Mouse (Mus musculus) Muller cell, postnatal 12 days (primary cell): ENCODE results near the gene Smg9.

Experiments
- DNase-seq: peaks from one replicate; pipeline ENCODE4 v3.0.0-alpha.2; 2015; ENCODE audit errors: inconsistent ontology term

The Smg9 gene

GRCm38 (mm10) chr7:24406528-24407344 lies 7.3 kb downstream of the Smg9 start:
- DNase-seq = peak; percentile 74

DNA sequence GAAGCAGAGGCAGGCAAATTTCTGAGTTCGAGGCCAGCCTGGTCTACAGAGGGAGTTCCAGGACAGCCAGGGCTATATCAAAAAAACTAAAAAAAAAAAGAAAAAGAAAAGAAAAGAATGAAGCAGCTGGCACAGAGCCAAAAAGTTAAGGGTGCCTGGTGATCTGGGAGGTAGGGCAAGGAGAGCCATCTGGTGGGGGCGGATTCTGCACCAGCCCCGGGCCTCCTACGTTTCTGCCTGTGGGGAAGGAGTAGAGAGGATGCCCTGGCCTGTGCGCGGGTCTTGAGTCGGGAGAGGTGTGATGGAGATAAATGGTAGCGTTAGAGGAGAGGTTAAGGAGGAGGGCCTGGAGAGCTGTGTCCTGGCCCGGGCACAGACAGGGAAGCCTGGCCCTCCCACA lies 8.8 kb downstream of the Smg9 start:
- no peak for DNase-seq

DNA sequence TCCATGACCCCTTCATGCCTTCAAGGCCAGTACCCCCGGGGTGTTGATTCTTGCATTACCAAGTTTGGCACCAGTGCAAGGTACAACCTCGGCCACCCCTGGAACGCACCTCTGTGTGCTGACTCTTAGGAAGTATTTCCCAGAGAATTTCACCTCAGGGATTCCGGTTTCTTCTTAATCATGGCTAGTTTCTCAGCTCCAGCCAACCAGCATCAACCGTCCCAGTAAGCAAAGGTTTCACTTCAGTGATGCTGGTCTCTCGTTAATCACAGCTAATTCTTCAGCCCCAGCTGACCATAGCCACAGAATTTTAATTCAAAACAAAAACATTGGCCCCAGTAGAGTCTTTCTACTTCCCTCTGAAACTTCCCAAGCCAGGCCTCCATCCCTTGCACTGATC lies 10.7 kb downstream of the Smg9 start:
- DNase-seq = no peak

GRCm38 (mm10) chr7:24410831-24411230 lies 11.4 kb downstream of the Smg9 start:
- DNase-seq = no peak

- no peak for DNase-seq
Measured at GRCm38 (mm10) chr7:24413630-24414029, 14.2 kb downstream of the Smg9 start.

- DNase-seq = no peak
Measured at GRCm38 (mm10) chr7:24415261-24415660, 15.8 kb downstream of the Smg9 start.

DNA sequence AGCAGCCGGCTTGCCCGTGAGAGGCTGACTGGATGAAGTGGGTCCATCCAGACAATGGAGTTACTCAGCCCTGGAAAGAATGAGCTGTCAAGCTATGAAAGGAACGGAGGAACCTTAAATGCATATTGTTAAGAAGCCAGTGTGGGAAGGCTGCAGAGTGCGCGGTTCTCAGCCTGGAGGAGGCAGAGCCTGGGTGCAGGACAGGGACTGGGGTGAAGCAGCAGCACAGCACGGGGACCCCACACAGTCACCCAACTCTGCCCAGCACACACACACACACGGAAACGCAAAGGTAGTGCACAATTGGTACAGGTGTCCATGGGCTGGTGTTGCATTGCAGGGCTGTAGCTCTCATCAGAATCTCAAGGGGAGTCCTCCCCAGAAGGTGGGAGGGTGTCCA lies 20.2 kb downstream of the Smg9 start:
- DNase-seq = no peak

GRCm38 (mm10) chr7:24421648-24422047 lies 22.2 kb downstream of the Smg9 start:
- no peak for DNase-seq

DNA sequence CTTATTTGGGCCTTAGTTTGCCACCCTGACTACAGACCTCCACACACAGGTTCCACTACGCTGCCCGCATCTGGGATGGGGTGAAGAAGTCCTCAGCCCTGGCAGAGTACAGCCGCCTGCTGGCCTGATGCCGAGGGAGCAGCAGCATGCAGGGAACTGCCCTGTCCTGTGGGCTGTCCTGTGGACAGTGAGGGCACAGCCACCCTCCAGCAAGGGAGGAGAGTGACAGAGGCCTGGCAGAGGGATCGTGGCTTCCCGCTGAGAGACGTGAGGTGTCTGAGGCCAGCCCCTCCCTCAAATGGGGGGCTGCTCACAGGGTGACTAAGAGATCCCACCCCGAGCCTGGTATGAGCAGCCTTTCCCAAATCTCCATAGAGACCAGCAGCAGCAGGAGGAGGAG lies 22.8 kb downstream of the Smg9 start:
- no peak for DNase-seq

DNA sequence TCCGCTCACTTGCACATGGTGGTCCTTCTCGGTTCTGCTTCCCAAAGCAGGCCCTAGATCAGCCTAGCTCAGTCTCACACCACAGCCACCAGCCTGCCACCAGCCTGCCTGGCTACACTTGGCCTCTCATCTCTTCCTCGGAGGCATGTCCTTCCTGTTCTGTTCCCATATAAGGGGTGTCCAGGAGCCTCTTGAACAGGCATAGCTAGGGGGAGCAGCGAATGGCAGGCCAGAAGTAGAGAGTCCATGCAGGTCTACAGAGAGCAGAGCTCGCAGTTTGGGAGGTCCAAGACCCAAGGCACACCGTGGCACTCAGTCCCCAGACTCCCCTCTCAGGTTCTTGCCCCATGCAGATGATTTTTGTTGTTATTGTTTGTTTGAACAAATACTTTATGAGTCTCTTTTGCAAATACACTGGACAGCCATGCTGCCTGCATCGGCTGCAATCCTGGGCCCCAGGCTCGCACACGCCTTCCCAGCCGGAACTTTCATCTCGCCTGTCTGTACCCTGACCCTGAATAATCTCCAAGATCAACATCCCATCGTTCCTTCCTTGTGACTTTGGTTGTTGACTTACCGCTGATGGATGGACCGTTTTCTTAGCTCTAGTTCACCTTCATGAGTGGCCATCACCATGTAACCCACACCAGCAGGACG lies 23.8 kb downstream of the Smg9 start:
- DNase-seq = no peak

- peak; percentile 81 for DNase-seq
Measured at GRCm38 (mm10) chr7:24423956-24424732, 24.7 kb downstream of the Smg9 start.

GRCm38 (mm10) chr7:24425919-24426318 lies 26.5 kb downstream of the Smg9 start:
- no peak for DNase-seq

GRCm38 (mm10) chr7:24427168-24427567 lies 27.7 kb downstream of the Smg9 start:
- no peak for DNase-seq

- no peak for DNase-seq
Measured at GRCm38 (mm10) chr7:24428725-24429124, 29.3 kb downstream of the Smg9 start.

- DNase-seq = peak; percentile 81
Measured at GRCm38 (mm10) chr7:24429413-24430112, 30.1 kb downstream of the Smg9 start.

DNA sequence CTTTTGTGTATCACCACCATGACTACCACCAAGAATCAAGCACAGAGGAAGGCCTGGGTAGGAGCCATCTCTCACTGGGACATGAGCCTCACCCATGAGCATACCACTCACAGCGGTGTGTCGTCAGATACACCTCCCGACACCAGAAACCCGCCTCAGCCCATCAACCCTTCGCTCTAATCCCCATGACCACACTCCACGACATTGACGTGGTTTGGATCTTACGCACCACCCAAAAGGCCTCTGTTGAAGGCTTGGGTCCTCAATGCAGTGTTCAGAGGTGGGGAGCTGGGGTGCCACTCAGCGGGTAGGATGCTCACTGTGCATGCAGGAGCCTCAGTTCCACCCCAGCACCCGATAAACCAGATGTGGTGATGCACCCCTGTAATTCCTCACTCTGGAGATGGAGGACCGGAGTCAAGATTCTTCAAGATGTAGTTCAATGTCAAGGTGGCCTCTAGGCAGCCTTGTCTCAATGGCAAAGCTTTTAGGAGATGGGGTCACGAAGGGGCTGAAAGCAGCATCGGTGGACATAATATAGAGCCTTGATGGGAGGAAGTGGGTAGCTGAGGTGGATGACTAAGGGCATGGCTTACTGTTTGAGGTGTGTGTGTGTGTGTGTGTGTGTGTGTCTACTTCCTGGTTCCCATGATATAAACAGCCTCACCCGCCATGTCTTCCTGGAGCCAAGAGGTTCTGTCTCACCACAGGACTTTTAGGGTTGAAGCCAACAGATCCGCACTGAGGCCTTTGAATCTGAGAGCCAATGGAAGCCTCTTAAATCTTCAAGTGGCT lies 31.3 kb downstream of the Smg9 start:
- DNase-seq = no peak

GRCm38 (mm10) chr7:24431713-24432112 lies 32.3 kb downstream of the Smg9 start:
- no peak for DNase-seq

GRCm38 (mm10) chr7:24435305-24435704 lies 35.9 kb downstream of the Smg9 start:
- DNase-seq = no peak

DNA sequence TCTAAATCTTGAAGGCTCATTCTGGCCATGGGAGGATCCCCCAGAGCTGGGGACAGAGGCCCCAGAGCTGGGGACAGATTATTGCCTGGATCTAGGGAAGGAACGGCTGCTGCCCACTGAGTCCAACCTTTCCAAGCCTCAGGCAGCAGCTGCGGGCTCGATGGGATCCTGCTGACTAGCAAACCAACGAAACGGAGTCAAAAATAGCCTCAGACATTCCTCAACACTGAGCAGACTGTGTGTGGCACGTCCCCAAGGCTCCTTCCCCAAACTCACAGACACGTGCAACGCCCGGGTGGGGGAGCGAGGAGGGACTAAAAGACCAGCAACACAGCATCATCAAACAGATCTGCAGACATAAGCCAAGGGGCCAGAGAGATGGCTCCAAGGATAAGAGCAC lies 38.6 kb downstream of the Smg9 start:
- DNase-seq = peak; percentile 16

- no peak for DNase-seq
Measured at GRCm38 (mm10) chr7:24439191-24439590, 39.8 kb downstream of the Smg9 start.

GRCm38 (mm10) chr7:24439891-24440290 lies 40.5 kb downstream of the Smg9 start:
- DNase-seq = no peak
